Mouse (Mus musculus) liver, embryonic 15.5 days (tissue): ENCODE data around the gene Eif3l. TPM values are rescaled to one million over a fixed set of nuclear protein-coding genes. Genes with fewer than 3 reads are reported as not detected.

Experiments used
- ATAC-seq: fragments of 200-750 bp; cut with Nextera tagmentation; 2 replicates; pipeline ENCODE4 v1.8.0; 2017; ENCODE audit warnings: moderate number of reproducible peaks, mild to moderate bottlenecking, moderate library complexity; ENCODE audit not compliant: insufficient read depth
- H3K27ac ChIP-seq: fragments of 300-500 bp; sonication (generic); replicated peaks from 2 replicates; pipeline ENCODE4 v1.5.1; 2015; ENCODE audit warnings: mild to moderate bottlenecking, inconsistent platforms
- H3K27me3 ChIP-seq: fragments of 300-500 bp; sonication (generic); 2 replicates; pipeline ENCODE4 v1.6.1; 2015; ENCODE audit warnings: mild to moderate bottlenecking, inconsistent platforms
- H3K36me3 ChIP-seq: fragments of 300-500 bp; sonication (generic); replicated peaks from 2 replicates; pipeline ENCODE4 v1.6.1; 2015; ENCODE audit warnings: moderate library complexity, mild to moderate bottlenecking, inconsistent platforms
- H3K4me1 ChIP-seq: fragments of 300-500 bp; sonication (generic); replicated peaks from 2 replicates; pipeline ENCODE4 v1.6.1; 2015; ENCODE audit warnings: inconsistent platforms
- H3K4me2 ChIP-seq: fragments of 300-500 bp; sonication (generic); 2 replicates; pipeline ENCODE4 v1.6.1; 2015; ENCODE audit warnings: moderate library complexity, mild to moderate bottlenecking, inconsistent platforms
- H3K4me3 ChIP-seq: fragments of 300-500 bp; sonication (generic); replicated peaks from 2 replicates; pipeline ENCODE4 v1.5.1; 2015; ENCODE audit warnings: mild to moderate bottlenecking, inconsistent platforms
- H3K9ac ChIP-seq: fragments of 300-500 bp; sonication (generic); 2 replicates; pipeline ENCODE4 v1.6.1; 2015; ENCODE audit warnings: moderate library complexity, mild to moderate bottlenecking, inconsistent platforms
- H3K9me3 ChIP-seq: fragments of 300-500 bp; sonication (generic); replicated peaks from 2 replicates; pipeline ENCODE4 v1.6.1; 2016; ENCODE audit warnings: inconsistent platforms
- WGBS: fragments of 180-500 bp; shearing (Covaris S2); methylation state at CpG from one replicate; pipeline ENCODE4 v1.1.7; 2015; ENCODE audit warnings: mixed read lengths; ENCODE audit not compliant: insufficient replicate concordance; 5-methylcytosine and 5-hydroxymethylcytosine counted together
- polyA plus RNA-seq: library from polyadenylated mRNA; unstranded; fragments of >200 nt; fragmentation: Nextera tagmentation; extraction: Ambion mirVana; gene quantifications from 2 replicates; pipeline ENCODE4 v1.2.1, GENCODE M21; 2015

The Eif3l gene
- polyA plus RNA-seq, 1 experiment from 2014 or later: 117 TPM

DNA sequence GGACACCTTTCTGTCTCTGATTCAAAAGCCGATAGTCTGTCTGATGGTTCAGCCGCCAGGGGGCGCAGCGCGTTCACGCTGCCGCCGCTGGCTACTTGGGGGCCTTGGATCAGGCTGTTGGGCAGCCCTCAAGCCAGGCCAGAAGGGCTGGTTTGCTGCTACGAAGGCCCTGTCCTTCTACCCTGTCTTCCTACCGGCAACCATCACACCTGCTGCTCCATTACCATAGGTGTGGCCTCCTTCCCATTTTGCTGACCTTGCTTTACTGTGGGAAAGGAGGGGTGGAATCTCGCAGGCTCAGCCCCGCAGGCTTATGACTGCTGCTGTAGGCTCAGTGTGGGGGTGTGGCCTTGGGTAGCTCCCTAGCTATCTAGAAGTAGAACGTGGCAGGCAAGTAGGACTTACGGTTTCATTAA lies 37.1 kb upstream of the Eif3l start:
- Histone ChIP-seq H3K27me3 (peaks cover 39% of the 10 kb centered on the region), H3K9ac (peak overlapping the region; percentile 15; the same call in 1 of the 2 replicates), H3K4me1 (peaks cover 53% of the 10 kb centered on the region), H3K36me3 (no peaks in the 10 kb centered on the region), H3K27ac (0 out of 2 replicates have a peak overlapping the region, but pooled peaks have one; percentile 9), H3K4me2 (peak overlapping the region; percentile 71), H3K4me3 (peak overlapping the region; percentile 34), H3K9me3 (no peaks in the 10 kb centered on the region)
- no peak for ATAC-seq
- 5% methylated on average over 14 of the region's 14 CpGs for WGBS

DNA sequence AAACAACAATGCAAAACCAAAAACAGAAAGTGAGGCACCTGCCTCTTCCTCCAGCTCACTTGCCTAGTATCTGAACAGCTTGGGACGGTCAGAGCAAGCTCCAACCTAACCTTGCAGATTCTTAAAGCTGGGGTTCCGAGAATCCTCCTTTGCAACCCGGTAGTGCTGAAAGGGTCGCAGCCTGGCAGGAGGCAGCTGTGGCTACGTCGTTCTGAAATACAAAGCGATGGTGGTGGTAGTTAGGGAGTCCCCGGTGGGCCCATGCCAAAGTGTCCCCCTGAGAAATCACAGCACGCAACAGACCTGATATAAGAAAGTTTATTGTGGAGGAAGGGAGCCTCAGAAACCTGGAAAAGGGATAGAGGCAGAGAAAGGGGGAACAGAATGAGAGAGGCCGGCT lies 36.6 kb upstream of the Eif3l start:
- peaks cover 44% of the 10 kb centered on the region for H3K27me3 ChIP-seq
- 65% methylated on average over 10 of the region's 10 CpGs for WGBS
- H3K4me3 ChIP-seq: no peak overlapping the region
- H3K4me1 ChIP-seq: peaks cover 57% of the 10 kb centered on the region
- no peak overlapping the region for H3K9ac ChIP-seq
- H3K4me2 ChIP-seq: peak overlapping the region; percentile 71
- no peak for ATAC-seq
- no peaks in the 10 kb centered on the region for H3K9me3 ChIP-seq
- H3K27ac ChIP-seq: 0 out of 2 replicates have a peak overlapping the region, but pooled peaks have one; percentile 9
- no peaks in the 10 kb centered on the region for H3K36me3 ChIP-seq

DNA sequence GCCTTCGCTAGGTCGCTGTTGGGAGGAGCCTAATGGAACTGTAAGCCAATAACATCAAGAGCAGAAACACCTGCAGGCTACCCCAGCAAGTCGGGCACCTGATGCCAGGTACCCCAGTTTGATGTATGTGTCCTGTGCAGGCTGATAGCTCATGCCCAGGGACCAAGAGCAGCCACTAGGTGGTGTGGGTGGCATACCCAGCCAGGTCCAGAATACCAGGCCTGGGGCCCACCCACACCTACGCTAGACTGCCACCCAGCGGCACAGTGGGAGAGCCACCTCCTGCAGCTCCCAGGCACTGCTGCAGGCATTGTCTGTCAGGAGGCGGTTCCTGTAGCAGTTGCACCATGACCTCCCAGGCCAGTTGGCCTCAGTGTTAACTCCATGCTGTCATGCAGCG lies 36.1 kb upstream of the Eif3l start:
- Histone ChIP-seq H3K4me2 (no peak overlapping the region; the same call in 1 of the 2 replicates), H3K9me3 (no peaks in the 10 kb centered on the region)

DNA sequence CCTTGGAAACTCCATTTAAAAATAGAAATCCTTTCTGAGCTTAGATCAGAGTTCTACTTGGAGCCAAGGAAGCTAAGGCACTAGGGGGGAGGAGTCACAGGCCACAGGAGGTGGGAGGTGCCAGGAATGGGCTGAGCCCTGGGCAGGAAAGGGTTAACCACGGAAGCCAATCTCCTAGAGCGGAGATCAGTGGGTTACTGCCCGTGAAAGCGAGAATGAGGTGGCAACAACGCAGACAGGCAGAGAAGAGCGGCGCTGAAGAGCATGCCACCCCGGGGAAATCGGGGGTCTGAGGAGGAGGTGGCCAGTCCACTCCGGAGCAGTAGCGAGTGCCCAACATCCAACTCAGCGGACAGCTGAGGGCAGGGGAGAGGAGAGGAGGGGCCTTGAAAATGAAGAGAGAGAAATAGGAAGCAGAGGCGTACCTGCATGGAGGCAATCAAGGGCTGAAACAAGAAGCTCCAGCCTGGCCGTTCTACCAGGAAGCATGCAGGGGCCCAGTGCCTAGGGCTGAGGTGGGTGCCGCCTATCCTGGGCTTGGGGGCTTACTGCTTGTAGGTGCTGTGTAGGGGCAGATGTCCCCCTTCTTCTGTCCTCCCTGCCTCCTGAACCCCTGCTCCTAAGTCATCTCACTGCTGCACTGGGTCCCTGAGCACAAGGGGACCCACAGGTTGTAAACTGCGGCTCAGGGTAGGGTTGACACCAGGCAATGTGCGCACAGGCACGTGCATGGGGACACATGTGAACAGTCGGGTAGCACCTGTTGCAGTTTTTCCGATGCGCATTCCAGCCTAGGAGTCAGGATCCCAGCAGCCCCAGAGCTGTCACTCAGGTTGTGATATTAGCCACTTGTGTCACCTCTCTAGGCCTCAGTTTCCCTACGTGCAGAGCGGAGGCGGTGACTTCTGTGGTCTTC lies 34.2 kb upstream of the Eif3l start:
- ATAC-seq: no peak
- Histone ChIP-seq H3K9me3 (no peaks in the 10 kb centered on the region), H3K4me3 (peak overlapping the region; percentile 28), H3K4me2 (peak overlapping the region; percentile 57), H3K4me1 (peaks cover 72% of the 10 kb centered on the region), H3K27ac (no peak overlapping the region), H3K27me3 (peaks cover 68% of the 10 kb centered on the region), H3K36me3 (no peaks in the 10 kb centered on the region), H3K9ac (peak overlapping the region; percentile 9; the same call in 1 of the 2 replicates)
- WGBS: 12% methylated on average over 24 of the region's 24 CpGs

More for the DNA sequence above, 36.1 kb upstream of the Eif3l start:
- WGBS: 14% methylated on average over 7 of the region's 7 CpGs
- peak; percentile 73 for ATAC-seq
- H3K4me3 ChIP-seq: no peak overlapping the region
- H3K36me3 ChIP-seq: no peaks in the 10 kb centered on the region
- peaks cover 49% of the 10 kb centered on the region for H3K27me3 ChIP-seq
- no peak overlapping the region for H3K9ac ChIP-seq
- H3K27ac ChIP-seq: 0 out of 2 replicates have a peak overlapping the region, but pooled peaks have one; percentile 9
- H3K4me1 ChIP-seq: peaks cover 62% of the 10 kb centered on the region

DNA sequence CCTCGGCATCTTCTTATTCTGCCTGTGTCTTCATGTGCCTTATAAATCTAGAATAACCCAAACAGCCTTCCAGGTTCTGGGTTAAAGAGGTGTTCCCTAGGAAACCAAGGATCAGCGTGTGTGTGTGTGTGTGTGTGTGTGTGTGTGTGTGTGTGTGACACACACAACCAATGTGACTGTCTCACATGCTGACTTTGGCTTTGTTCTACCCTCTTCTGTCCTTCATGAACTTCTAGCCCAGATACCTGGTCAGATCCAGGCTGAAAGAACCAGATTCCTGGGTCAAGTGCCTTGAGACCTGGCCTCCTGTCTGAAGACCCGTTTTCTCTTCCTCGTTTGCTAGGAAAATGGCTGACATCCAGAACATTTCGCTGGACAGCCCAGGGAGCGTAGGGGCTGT lies 33.4 kb upstream of the Eif3l start, which contains the start of gene Galr3:
Galr3 (plus strand) TSS at position 301 of the 400 bp plus-strand sequence.
- ATAC-seq: no peak
- Histone ChIP-seq H3K36me3 (no peaks in the 10 kb centered on the region), H3K9ac (peak within 1 kb of the TSS; percentile 9; the same call in 1 of the 2 replicates), H3K27me3 (peaks cover 69% of the 10 kb centered on the region), H3K4me3 (peak within 1 kb of the TSS; percentile 54), H3K4me2 (peak within 1 kb of the TSS; percentile 80), H3K4me1 (peaks cover 72% of the 10 kb centered on the region), H3K27ac (no peak within 1 kb of the TSS), H3K9me3 (no peaks in the 10 kb centered on the region)
- 65% methylated on average over 6 of the region's 6 CpGs for WGBS

DNA sequence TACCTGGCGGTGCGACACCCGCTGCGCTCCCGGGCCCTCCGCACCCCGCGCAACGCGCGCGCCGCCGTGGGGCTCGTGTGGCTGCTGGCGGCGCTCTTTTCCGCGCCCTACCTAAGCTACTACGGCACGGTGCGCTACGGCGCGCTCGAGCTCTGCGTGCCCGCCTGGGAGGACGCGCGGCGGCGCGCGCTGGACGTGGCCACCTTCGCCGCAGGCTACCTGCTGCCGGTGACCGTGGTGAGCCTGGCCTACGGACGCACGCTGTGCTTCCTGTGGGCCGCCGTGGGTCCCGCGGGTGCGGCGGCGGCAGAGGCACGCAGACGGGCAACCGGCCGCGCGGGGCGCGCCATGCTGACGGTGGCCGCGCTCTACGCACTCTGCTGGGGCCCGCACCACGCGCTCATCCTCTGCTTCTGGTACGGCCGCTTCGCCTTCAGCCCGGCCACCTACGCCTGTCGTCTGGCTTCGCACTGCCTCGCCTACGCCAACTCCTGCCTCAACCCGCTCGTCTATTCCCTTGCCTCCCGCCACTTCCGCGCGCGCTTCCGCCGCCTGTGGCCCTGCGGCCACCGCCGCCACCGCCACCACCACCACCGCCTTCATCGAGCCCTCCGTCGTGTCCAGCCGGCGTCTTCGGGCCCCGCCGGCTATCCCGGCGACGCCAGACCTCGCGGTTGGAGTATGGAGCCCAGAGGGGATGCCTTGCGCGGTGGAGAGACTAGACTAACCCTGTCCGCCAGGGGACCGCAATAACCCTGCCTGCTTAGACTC lies 32.1 kb upstream of the Eif3l start:
- no peak for ATAC-seq
- Histone ChIP-seq H3K36me3 (no peaks in the 10 kb centered on the region), H3K4me2 (peak overlapping the region; percentile 80), H3K27ac (no peak overlapping the region), H3K4me3 (peak overlapping the region; percentile 54), H3K9me3 (no peaks in the 10 kb centered on the region), H3K27me3 (peaks cover 69% of the 10 kb centered on the region), H3K9ac (no peak overlapping the region; the same call in 1 of the 2 replicates), H3K4me1 (peaks cover 68% of the 10 kb centered on the region)
- WGBS: 2% methylated on average over 105 of the region's 105 CpGs

DNA sequence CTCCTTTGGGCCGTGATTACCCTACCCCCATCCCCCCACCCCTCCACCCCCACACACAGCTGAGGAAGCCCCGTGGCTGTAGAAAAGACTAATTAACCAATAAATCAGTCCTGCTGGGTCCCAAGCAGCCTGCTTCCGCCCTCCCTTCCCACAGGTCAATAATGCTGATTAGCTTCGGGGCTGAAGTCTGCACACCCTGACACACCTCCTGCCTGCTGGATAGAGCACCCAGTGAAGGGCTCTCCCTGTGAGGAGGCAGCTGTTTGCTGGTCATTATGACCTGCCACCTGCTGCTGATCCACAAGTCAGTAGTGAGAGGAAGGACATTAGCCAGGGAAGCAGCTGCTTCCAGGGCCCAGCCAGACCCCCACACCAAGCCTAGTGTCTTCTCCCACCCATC lies 30.1 kb upstream of the Eif3l start:
- Histone ChIP-seq H3K36me3 (no peaks in the 10 kb centered on the region), H3K27me3 (peaks cover 63% of the 10 kb centered on the region), H3K27ac (peak overlapping the region; percentile 38; the same call in 1 of the 2 replicates), H3K4me2 (no peak overlapping the region), H3K9ac (no peak overlapping the region), H3K4me1 (peaks cover 49% of the 10 kb centered on the region), H3K4me3 (no peak overlapping the region), H3K9me3 (no peaks in the 10 kb centered on the region)
- ATAC-seq: peak; percentile 23; the same call in 1 of the 2 replicates
- 33% methylated on average over 4 of the region's 4 CpGs for WGBS

DNA sequence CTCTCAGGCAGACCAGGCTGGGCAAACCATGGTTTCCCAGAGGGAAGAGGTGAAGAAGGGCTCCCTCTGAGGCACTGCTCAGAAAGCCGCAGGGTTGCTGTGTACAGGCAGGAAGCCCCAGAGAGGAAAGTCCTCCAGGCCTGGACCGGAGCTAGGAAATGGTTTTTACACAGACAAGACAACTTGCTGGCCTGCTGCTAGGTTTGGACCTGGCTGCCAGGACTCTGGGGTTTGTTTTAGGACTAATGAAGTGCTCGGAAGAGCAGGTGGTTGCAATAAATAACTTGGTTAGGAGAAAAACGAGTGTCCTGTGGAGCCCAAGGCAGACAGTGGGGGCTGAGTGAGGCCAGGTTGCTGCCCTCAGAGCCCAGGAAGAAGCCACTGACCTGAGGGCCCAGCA lies 26.8 kb upstream of the Eif3l start:
- Histone ChIP-seq H3K9me3 (no peaks in the 10 kb centered on the region), H3K27me3 (peaks cover 29% of the 10 kb centered on the region), H3K4me2 (no peak overlapping the region), H3K27ac (no peak overlapping the region), H3K9ac (no peak overlapping the region), H3K36me3 (peaks cover 17% of the 10 kb centered on the region), H3K4me1 (peaks cover 42% of the 10 kb centered on the region), H3K4me3 (no peak overlapping the region)
- ATAC-seq: no peak
- 58% methylated on average over 4 of the region's 4 CpGs for WGBS

DNA sequence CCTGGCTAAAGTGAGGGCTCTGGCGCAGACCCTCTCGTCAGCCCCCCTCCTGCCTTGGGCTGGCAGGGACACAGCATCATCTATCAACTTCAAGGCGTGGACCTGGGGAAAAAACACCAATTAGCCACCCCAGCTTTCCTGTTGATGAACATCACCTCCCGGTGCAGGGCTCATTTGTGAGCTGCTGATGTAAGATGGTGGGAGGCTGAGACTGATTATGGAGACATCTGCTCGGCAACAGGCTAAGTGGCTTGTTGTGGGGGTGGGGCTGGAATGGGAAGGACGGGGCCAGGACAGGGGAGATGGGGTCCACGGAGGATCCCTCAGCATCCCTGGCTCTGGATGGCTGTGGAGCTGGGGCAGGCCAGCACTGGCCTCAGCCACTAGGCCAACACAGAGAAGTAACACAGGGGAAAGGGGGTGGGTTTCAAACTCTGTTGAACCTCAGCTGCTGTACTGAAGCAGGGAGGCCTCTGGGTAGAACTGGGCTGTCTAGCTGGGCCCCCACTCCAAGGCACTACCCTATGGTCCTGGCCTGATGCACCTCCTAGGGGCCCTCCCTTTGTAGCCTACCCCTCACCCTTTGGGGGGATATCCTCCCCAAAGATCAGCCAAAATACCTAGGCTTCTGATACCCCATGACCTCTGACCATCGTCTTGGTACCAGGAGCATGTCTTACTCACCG lies 24.7 kb upstream of the Eif3l start:
- WGBS: 63% methylated on average over 9 of the region's 9 CpGs
- H3K27ac ChIP-seq: peak overlapping the region; percentile 78; the same call in 1 of the 2 replicates
- peaks cover 26% of the 10 kb centered on the region for H3K4me1 ChIP-seq
- H3K4me2 ChIP-seq: no peak overlapping the region
- no peaks in the 10 kb centered on the region for H3K9me3 ChIP-seq
- H3K27me3 ChIP-seq: peaks cover 8% of the 10 kb centered on the region
- no peak overlapping the region for H3K4me3 ChIP-seq
- no peak for ATAC-seq
- no peak overlapping the region for H3K9ac ChIP-seq
- H3K36me3 ChIP-seq: peaks cover 38% of the 10 kb centered on the region

DNA sequence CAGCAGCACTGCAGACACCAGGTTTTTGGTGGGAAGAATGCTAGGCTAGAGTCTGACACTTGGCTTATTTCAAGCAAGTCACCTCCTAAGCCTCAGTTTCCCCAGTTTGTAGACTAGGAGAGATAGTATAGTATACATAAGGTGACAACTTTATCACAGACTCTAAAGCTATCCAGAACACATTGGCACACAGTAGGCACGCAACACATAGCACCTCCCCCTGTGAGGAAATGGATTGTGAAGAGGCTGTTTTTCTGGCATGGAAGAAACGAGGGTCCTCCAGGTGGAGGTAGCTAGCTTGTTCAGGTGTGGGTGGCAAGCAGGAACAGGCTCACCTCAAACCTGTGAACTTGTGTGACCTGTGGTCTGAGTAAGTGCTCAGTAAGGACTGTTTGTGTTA lies 24.0 kb upstream of the Eif3l start:
- Histone ChIP-seq H3K4me3 (no peak overlapping the region; the same call in 1 of the 2 replicates), H3K9me3 (no peaks in the 10 kb centered on the region), H3K4me2 (peak overlapping the region; percentile 34), H3K4me1 (peaks cover 26% of the 10 kb centered on the region), H3K27ac (peak overlapping the region; percentile 78), H3K9ac (no peak overlapping the region), H3K27me3 (peaks cover 2% of the 10 kb centered on the region; the same call in 1 of the 2 replicates), H3K36me3 (peaks cover 45% of the 10 kb centered on the region)
- WGBS: 58% methylated on average over 2 of the region's 2 CpGs
- no peak for ATAC-seq
